18 mouse cellular contexts compared by ENCODE assay signal in genomic region chr1:156863726-156864125, GRCm38 (mm10). TPM values are rescaled to one million over a fixed set of nuclear protein-coding genes. Genes with fewer than 3 reads are reported as not detected.
DNase-seq lines count a peak whose midpoint lies in the region; ATAC-seq and TF ChIP-seq lines count a peak whose summit lies in the region.
"Had no signal": no experiment of that assay in that cellular context is flagged by ENCODE, and none has a peak within 500 bp of the region (broad histone marks: within the 10 kb centered on the region; RNA-seq: fewer than 3 reads in every experiment).

No protein-coding gene starts in this region.

- no peak for ATAC-seq in heart, embryonic 12.5 days (ENCODE audit: insufficient number of reproducible peaks, low FRiP score)
- ATAC-seq in lung, embryonic 14.5 days (ENCODE audit: insufficient read depth): peak; percentile 74
- ATAC-seq in embryonic facial prominence, embryonic 15.5 days (ENCODE audit: insufficient number of reproducible peaks, low FRiP score, low TSS enrichment, low read depth): no peak
- peak; percentile 48; the same call in 1 of the 2 replicates for ATAC-seq in intestine, embryonic 16.5 days

- 0 out of 2 replicates have a peak overlapping the region, but pooled peaks have one; percentile 18 for H3K9ac ChIP-seq in heart, embryonic 12.5 days
- H3K9ac ChIP-seq in lung, embryonic 14.5 days: no peak overlapping the region
- no peak overlapping the region for H3K9ac ChIP-seq in embryonic facial prominence, embryonic 15.5 days
- H3K9ac ChIP-seq in intestine, embryonic 16.5 days (ENCODE audit: low read depth, low read length): no peak overlapping the region

- H3K27ac ChIP-seq in heart, embryonic 12.5 days (ENCODE audit: poor library complexity, severe bottlenecking): no peak overlapping the region
- H3K27ac ChIP-seq in lung, embryonic 14.5 days (ENCODE audit: low read depth): 0 out of 2 replicates have a peak overlapping the region, but pooled peaks have one; percentile 52
- H3K27ac ChIP-seq in embryonic facial prominence, embryonic 15.5 days (replicated peaks): peak overlapping the region; percentile 70; the same call in 1 of the 2 replicates
- peak overlapping the region; percentile 79 for H3K27ac ChIP-seq in intestine, embryonic 16.5 days (ENCODE audit: low read length)
- H3K27ac ChIP-seq: left cerebral cortex, adult 2 months had no signal

- peaks cover 31% of the 10 kb centered on the region for H3K4me1 ChIP-seq in heart, embryonic 12.5 days (replicated peaks)
- H3K4me1 ChIP-seq in lung, embryonic 14.5 days (ENCODE audit: insufficient read depth): peaks cover 5% of the 10 kb centered on the region
- peaks cover 13% of the 10 kb centered on the region for H3K4me1 ChIP-seq in embryonic facial prominence, embryonic 15.5 days
- peaks cover 20% of the 10 kb centered on the region for H3K4me1 ChIP-seq in intestine, embryonic 16.5 days (ENCODE audit: control insufficient read depth, insufficient read depth, low read length)

- DNase-seq in heart, adult 11 months: no peak
- DNase-seq in lung, embryonic 14.5 days: peak; percentile 40
- DNase-seq in lung, postnatal 10 days: no peak
- no peak for DNase-seq in gastrocnemius, postnatal 36 days
- DNase-seq in urinary bladder, postnatal 4 days (ENCODE audit: low spot score in 2 of 2): no peak
- DNase-seq: adrenal gland, postnatal 36 days; cerebellum, adult 11-12 months; gastrocnemius, postnatal 14 days; lung, postnatal 36 days; right cerebral cortex, postnatal 25 days; thymus, postnatal 36 days had no signal

- H3K27me3 ChIP-seq in heart, embryonic 12.5 days (replicated peaks): no peaks in the 10 kb centered on the region
- no peaks in the 10 kb centered on the region for H3K27me3 ChIP-seq in lung, embryonic 14.5 days (ENCODE audit: insufficient read depth, low read length)
- no peaks in the 10 kb centered on the region for H3K27me3 ChIP-seq in embryonic facial prominence, embryonic 15.5 days
- no peaks in the 10 kb centered on the region for H3K27me3 ChIP-seq in intestine, embryonic 16.5 days (replicated peaks; ENCODE audit: control insufficient read depth, insufficient read depth, low read length)

- no peaks in the 10 kb centered on the region for H3K36me3 ChIP-seq in heart, embryonic 12.5 days
- H3K36me3 ChIP-seq in lung, embryonic 14.5 days (ENCODE audit: insufficient read depth): 0 out of 2 replicates have a peak, but pooled peaks cover 4% of the 10 kb centered on the region
- H3K36me3 ChIP-seq in embryonic facial prominence, embryonic 15.5 days: no peaks in the 10 kb centered on the region; the same call in 1 of the 2 replicates
- H3K36me3 ChIP-seq in intestine, embryonic 16.5 days (ENCODE audit: control insufficient read depth, insufficient read depth, low read length): no peaks in the 10 kb centered on the region
- H3K36me3 ChIP-seq: G1E had no signal

- intact Hi-C loops in gastrocnemius, postnatal 36 days (cut with DNase I): no loop called here

- TF ChIP-seq CTCF in lung, embryonic 14.5 days (IDR thresholded peaks at IDR 0.05; ENCODE audit: low read depth): no peak

- WGBS in heart, embryonic 12.5 days: 67% methylated on average over 3 of the region's 3 CpGs
- WGBS in lung, embryonic 14.5 days: 49% methylated on average over 3 of the region's 3 CpGs
- 59% methylated on average over 3 of the region's 3 CpGs for WGBS in embryonic facial prominence, embryonic 15.5 days
- 56% methylated on average over 3 of the region's 3 CpGs for WGBS in intestine, embryonic 16.5 days

- H3K4me2 ChIP-seq in heart, embryonic 12.5 days: no peak overlapping the region
- no peak overlapping the region for H3K4me2 ChIP-seq in lung, embryonic 14.5 days
- no peak overlapping the region for H3K4me2 ChIP-seq in embryonic facial prominence, embryonic 15.5 days (replicated peaks)
- no peak overlapping the region for H3K4me2 ChIP-seq in intestine, embryonic 16.5 days (ENCODE audit: low read depth, low read length)

- no peak overlapping the region for H3K4me3 ChIP-seq in heart, embryonic 12.5 days
- no peak overlapping the region for H3K4me3 ChIP-seq in lung, embryonic 14.5 days (ENCODE audit: low read depth, low read length)
- no peak overlapping the region for H3K4me3 ChIP-seq in embryonic facial prominence, embryonic 15.5 days (replicated peaks)
- H3K4me3 ChIP-seq in intestine, embryonic 16.5 days (ENCODE audit: low read length): no peak overlapping the region
- H3K4me3 ChIP-seq: left cerebral cortex, adult 2 months had no signal

- H3K9me3 ChIP-seq in heart, embryonic 12.5 days (replicated peaks): no peaks in the 10 kb centered on the region
- H3K9me3 ChIP-seq in lung, embryonic 14.5 days (ENCODE audit: low read depth, low read length): no peaks in the 10 kb centered on the region
- no peaks in the 10 kb centered on the region for H3K9me3 ChIP-seq in embryonic facial prominence, embryonic 15.5 days (replicated peaks)
- no peaks in the 10 kb centered on the region for H3K9me3 ChIP-seq in intestine, embryonic 16.5 days (ENCODE audit: control insufficient read depth, low read length)
- H3K9me3 ChIP-seq: G1E had no signal

RNA-seq across cellular contexts. Expression of gene Angptl1, which starts 25.4 kb away (rescaled TPM):
- polyA plus RNA-seq in heart, embryonic 12.5 days (2016; fragmentation: Nextera tagmentation; extraction: Ambion mirVana): 1.4 and 2.1 TPM in 2 replicates
- polyA plus RNA-seq in lung, embryonic 14.5 days (2014; fragmentation: Nextera tagmentation; extraction: Ambion mirVana): 1.2 and 1.8 TPM in 2 replicates
- polyA plus RNA-seq in embryonic facial prominence, embryonic 15.5 days (2015; fragmentation: Nextera tagmentation; extraction: Ambion mirVana): 65.3 and 75.8 TPM in 2 replicates
- 29.4 and 29.8 TPM in 2 replicates for polyA plus RNA-seq in intestine, embryonic 16.5 days (2015; fragmentation: Nextera tagmentation; extraction: Ambion mirVana)
- total RNA-seq in gastrocnemius, postnatal 36 days (2021): 10 to 100 TPM in 1 of 2 experiments, 1 to 10 TPM in 1; 8.9 to 13.3 TPM
- total RNA-seq: hematopoietic stem cell, adult 5-6 weeks; monocyte, adult 5-6 weeks had no signal
- polyA plus RNA-seq: G1E had no signal

Comparison
In these comparisons a context has a peak if more than half of its experiments do, and no peak if none do; other contexts are left out.
1. ATAC-seq: peak in lung, embryonic 14.5 days (single experiment) and intestine, embryonic 16.5 days (single experiment); none in heart, embryonic 12.5 days (single experiment) and embryonic facial prominence, embryonic 15.5 days (single experiment).